Mouse (Mus musculus) C2C12 (cell line): ENCODE data around the gene Zg16. TPM values are rescaled to one million over a fixed set of nuclear protein-coding genes. Genes with fewer than 3 reads are reported as not detected.

Experiments
- H3K27me3 ChIP-seq: one replicate; pipeline ENCODE4 v1.6.1; 2011; ENCODE audit not compliant: control insufficient read depth, insufficient read depth, insufficient read length
- H3K36me3 ChIP-seq: one replicate; pipeline ENCODE4 v1.6.1; 2011; ENCODE audit not compliant: control insufficient read depth, insufficient read depth
- H3K4me3 ChIP-seq: one replicate; pipeline ENCODE4 v1.5.1; 2011; ENCODE audit warnings: mild to moderate bottlenecking, control low read depth; ENCODE audit not compliant: poor library complexity, insufficient read depth, severe bottlenecking
- H3K79me2 ChIP-seq: one replicate; pipeline ENCODE4 v1.6.1; 2011; ENCODE audit not compliant: control insufficient read depth, insufficient read depth
- H3K79me3 ChIP-seq: one replicate; pipeline ENCODE4 v1.6.1; 2011; ENCODE audit warnings: low read depth, control low read depth
- H3ac ChIP-seq: one replicate; pipeline ENCODE3; 2011; ENCODE audit warnings: low read depth; ENCODE audit not compliant: control insufficient read depth, insufficient read length
- CEBPB ChIP-seq: IDR thresholded peaks from one replicate; pipeline ENCODE4 v1.6.1; 2011; ENCODE audit warnings: low read depth, mild to moderate bottlenecking, control low read depth, moderate library complexity
- CTCF ChIP-seq: IDR thresholded peaks from one replicate; pipeline ENCODE4 v1.5.1; 2011; ENCODE audit not compliant: control insufficient read depth, insufficient read depth, insufficient read length
- FOSL1 ChIP-seq: IDR thresholded peaks from one replicate; pipeline ENCODE4 v1.8.0; 2011; ENCODE audit warnings: mild to moderate bottlenecking, low read length; ENCODE audit not compliant: poor library complexity, insufficient read depth, severe bottlenecking
- MAX ChIP-seq: IDR thresholded peaks from one replicate; pipeline ENCODE4 v1.6.1; 2011; ENCODE audit warnings: mild to moderate bottlenecking, control low read depth
- MYOD1 ChIP-seq: IDR thresholded peaks from one replicate; pipeline ENCODE4 v1.6.1; 2011; ENCODE audit warnings: low read depth; ENCODE audit not compliant: control insufficient read depth, insufficient read length
- MYOG ChIP-seq: IDR thresholded peaks from one replicate; pipeline ENCODE4 v1.6.1; 2011; ENCODE audit not compliant: control insufficient read depth, insufficient read length; ENCODE audit errors: extremely low read depth
- USF1 ChIP-seq: IDR thresholded peaks from one replicate; pipeline ENCODE4 v1.6.1; 2011; ENCODE audit warnings: low read depth, mild to moderate bottlenecking, control low read depth, moderate library complexity
- polyA plus RNA-seq: library from polyadenylated mRNA; unstranded; fragments of >200 nt; fragmentation: generic; extraction: Trizol; gene quantifications from one replicate; pipeline ENCODE4 v1.2.1, GENCODE M21; 2012; ENCODE audit warnings: missing spikeins

The Zg16 gene
- polyA plus RNA-seq, 1 experiment: not detected

DNA sequence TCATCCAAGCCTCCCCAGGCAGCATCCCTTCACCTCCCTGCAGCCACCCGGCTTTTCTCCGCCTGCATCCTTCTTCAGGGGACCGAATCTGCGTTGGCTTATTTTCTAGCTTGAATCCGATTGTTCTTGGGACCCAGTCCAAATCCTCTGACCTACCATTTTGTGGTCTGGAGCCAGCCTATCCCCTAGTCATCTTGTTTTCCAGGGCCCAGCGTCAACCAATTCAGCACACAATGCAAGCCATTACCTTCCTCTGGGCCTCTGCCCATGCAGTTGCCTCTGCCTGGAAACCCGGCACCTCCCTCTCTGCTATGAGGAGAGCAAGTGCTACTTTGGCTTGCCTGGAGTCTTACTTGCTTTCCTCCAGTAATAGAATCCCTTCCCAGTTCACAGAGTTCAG lies 18.4 kb upstream of the Zg16 start:
- Histone ChIP-seq H3ac (no peak overlapping the region), H3K79me2 (no peaks in the 10 kb centered on the region), H3K36me3 (no peaks in the 10 kb centered on the region), H3K4me3 (no peak overlapping the region), H3K27me3 (peaks cover 8% of the 10 kb centered on the region), H3K79me3 (no peaks in the 10 kb centered on the region)
- TF ChIP-seq MYOG: no peak
- no peak for TF ChIP-seq CTCF
- TF ChIP-seq CEBPB: no peak

DNA sequence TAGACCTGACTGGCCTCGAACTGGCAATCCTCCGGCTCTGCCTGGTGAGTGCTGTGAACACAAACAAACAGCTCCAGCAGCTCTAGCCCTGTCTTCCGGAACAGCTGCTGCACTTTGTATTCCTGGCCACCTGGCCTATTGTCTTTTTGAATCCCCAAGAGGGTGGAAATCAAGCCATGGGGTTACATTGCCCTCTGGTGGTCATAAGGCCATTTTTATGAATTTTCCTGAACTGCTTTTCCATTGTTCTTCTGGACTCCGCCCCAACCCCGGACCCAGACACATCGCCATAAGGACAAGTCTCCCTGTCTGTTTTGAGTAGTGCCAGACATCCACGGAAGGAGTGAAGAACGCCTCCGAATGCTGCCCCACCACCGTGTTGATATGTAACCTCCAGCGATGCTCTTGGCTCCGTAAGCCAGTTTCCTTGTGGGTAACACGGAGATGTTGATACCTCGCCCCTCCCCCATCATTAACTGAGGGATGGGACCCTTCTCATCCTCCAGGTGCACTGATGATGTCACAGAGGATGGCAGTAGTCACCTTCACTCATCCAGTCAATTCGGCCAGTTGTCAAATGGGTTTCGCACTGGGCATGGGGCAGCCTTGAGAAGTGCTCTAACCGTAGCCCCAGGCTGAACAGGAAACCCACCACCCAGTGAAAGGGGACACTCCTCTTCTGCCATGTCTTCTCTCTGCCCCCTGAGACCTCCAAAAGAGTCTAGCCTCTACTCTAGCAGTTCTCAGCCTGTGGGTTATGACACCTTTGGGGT lies 17.6 kb upstream of the Zg16 start:
- peaks cover 8% of the 10 kb centered on the region for H3K27me3 ChIP-seq
- no peaks in the 10 kb centered on the region for H3K79me2 ChIP-seq
- peak overlapping the region; percentile 31 for H3ac ChIP-seq
- H3K4me3 ChIP-seq: no peak overlapping the region
- no peaks in the 10 kb centered on the region for H3K36me3 ChIP-seq
- H3K79me3 ChIP-seq: no peaks in the 10 kb centered on the region
- peak; percentile 89 for TF ChIP-seq MYOD1
- TF ChIP-seq FOSL1: no peak
- peak; percentile 43 for TF ChIP-seq MAX
- TF ChIP-seq MYOG: no peak
- TF ChIP-seq CTCF: peak; percentile 20
- no peak for TF ChIP-seq USF1

DNA sequence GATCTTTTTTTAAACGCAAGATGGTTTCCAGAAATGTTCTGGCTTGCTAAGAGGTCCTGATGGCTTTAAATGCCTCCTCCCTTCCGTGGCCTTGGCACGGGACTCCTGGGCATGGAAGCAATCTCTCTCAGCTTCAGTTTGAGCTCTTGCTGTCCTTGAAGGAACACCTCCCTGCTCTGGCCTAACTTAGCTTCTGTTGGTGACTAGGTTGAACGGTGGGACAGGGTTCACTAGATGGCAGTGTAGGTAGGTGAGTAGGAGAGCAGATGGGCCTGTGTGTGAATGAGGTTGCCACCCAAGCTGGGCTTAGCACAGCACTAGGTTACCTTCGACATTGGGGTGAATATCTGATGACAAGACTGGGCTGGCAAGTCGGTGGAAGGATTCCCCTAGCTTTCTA lies 16.8 kb upstream of the Zg16 start:
- TF ChIP-seq CEBPB: no peak
- TF ChIP-seq USF1: no peak
- no peak for TF ChIP-seq MYOG
- no peak for TF ChIP-seq MAX
- TF ChIP-seq MYOD1: no peak
- TF ChIP-seq CTCF: no peak
- Histone ChIP-seq H3K4me3 (no peak overlapping the region), H3K79me3 (no peaks in the 10 kb centered on the region), H3K36me3 (no peaks in the 10 kb centered on the region), H3K79me2 (no peaks in the 10 kb centered on the region), H3K27me3 (peaks cover 7% of the 10 kb centered on the region), H3ac (no peak overlapping the region)

DNA sequence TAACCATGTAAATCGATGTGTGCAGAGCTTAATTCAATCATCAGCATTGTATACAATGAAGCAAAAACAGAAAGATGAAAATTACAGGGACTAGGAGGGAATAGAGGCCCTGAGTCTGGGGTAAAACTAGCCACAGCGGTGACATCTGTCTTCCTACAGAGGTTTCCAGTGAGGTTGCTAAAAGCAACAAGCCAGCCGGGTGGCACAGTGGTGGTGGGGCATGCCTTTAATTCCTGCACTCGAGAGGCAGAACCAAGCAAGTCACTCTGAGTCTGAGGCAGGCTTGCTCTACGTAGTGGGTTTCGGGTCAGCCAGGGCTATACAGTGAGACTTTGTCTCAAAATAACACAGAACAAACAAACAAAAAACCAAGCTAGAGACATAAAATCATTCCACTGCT lies 15.0 kb upstream of the Zg16 start:
- Histone ChIP-seq H3ac (no peak overlapping the region), H3K36me3 (no peaks in the 10 kb centered on the region), H3K27me3 (no peaks in the 10 kb centered on the region), H3K4me3 (no peak overlapping the region), H3K79me2 (no peaks in the 10 kb centered on the region), H3K79me3 (no peaks in the 10 kb centered on the region)
- TF ChIP-seq CEBPB: no peak
- TF ChIP-seq CTCF: no peak
- no peak for TF ChIP-seq MYOG
- TF ChIP-seq USF1: no peak
- no peak for TF ChIP-seq MYOD1
- no peak for TF ChIP-seq MAX
- no peak for TF ChIP-seq FOSL1

GRCm38 (mm10) chr7:127101451-127102016 lies 14.4 kb upstream of the Zg16 start:
- Histone ChIP-seq H3K4me3 (no peak overlapping the region), H3K27me3 (no peaks in the 10 kb centered on the region), H3ac (no peak overlapping the region), H3K36me3 (no peaks in the 10 kb centered on the region), H3K79me3 (no peaks in the 10 kb centered on the region), H3K79me2 (no peaks in the 10 kb centered on the region)
- TF ChIP-seq CTCF: no peak
- TF ChIP-seq MYOG: no peak
- TF ChIP-seq CEBPB: no peak
- TF ChIP-seq USF1: no peak
- no peak for TF ChIP-seq FOSL1
- TF ChIP-seq MYOD1: no peak
- TF ChIP-seq MAX: no peak

- Histone ChIP-seq H3K79me3 (no peaks in the 10 kb centered on the region), H3K36me3 (no peaks in the 10 kb centered on the region), H3ac (no peak overlapping the region), H3K4me3 (no peak overlapping the region), H3K27me3 (no peaks in the 10 kb centered on the region), H3K79me2 (no peaks in the 10 kb centered on the region)
- TF ChIP-seq MYOG: no peak
- TF ChIP-seq FOSL1: no peak
- no peak for TF ChIP-seq MYOD1
- no peak for TF ChIP-seq USF1
- TF ChIP-seq CEBPB: no peak
- TF ChIP-seq CTCF: no peak
- TF ChIP-seq MAX: no peak
These were observed 12.4 kb upstream of the Zg16 start for GRCm38 (mm10) chr7:127099528-127099927.
